Mouse (Mus musculus) MEL (cell line): ENCODE results near the gene Myl4. TPM values are rescaled to one million over a fixed set of nuclear protein-coding genes. Genes with fewer than 3 reads are reported as not detected.

ENCODE experiments used
- DNase-seq: peaks from one replicate; pipeline ENCODE4 v3.0.0; 2011; ENCODE audit warnings: low read depth, low spot score
- H3K27ac ChIP-seq: 2 replicates; pipeline ENCODE4 v1.5.1; 2012; ENCODE audit warnings: low read depth, mild to moderate bottlenecking, control low read depth, low read length, moderate library complexity; ENCODE audit not compliant: control insufficient read depth
- H3K27me3 ChIP-seq, 2 experiments: fragments of 150-350 bp in 1 of 2; sonication (generic) in 1 of 2; 2 replicates each; pipeline ENCODE4 v1.6.1; 2012; ENCODE audit warnings: low read length in 2 of 2, mild to moderate bottlenecking in 2 of 2, improper control_type of control experiment in 1 of 2, moderate library complexity in 1 of 2; ENCODE audit not compliant: insufficient read depth in 2 of 2, control insufficient read depth in 1 of 2
- H3K36me3 ChIP-seq, 2 experiments: 2 replicates each; pipeline ENCODE4 v1.6.1; 2012 to 2014; ENCODE audit warnings: low read length in 2 of 2, improper control_type of control experiment in 1 of 2, inconsistent platforms in 1 of 2, mild to moderate bottlenecking in 1 of 2; ENCODE audit not compliant: insufficient read depth in 2 of 2, control insufficient read depth in 1 of 2
- H3K4me1 ChIP-seq, 2 experiments: fragments of 150-350 bp in 1 of 2; sonication (generic) in 1 of 2; 2 replicates each; pipeline ENCODE4 v1.6.1; 2012; ENCODE audit warnings: low read length in 2 of 2, improper control_type of control experiment in 1 of 2, mild to moderate bottlenecking in 1 of 2; ENCODE audit not compliant: insufficient read depth in 2 of 2, control insufficient read depth in 1 of 2
- H3K4me3 ChIP-seq, 2 experiments: fragments of 150-350 bp in 1 of 2; sonication (generic) in 1 of 2; 2 replicates each; pipeline ENCODE4 v1.5.1; 2012; ENCODE audit warnings: low read depth in 2 of 2, low read length in 2 of 2, mild to moderate bottlenecking in 2 of 2, moderate library complexity in 2 of 2, control low read depth in 1 of 2, improper control_type of control experiment in 1 of 2; ENCODE audit not compliant: control insufficient read depth in 1 of 2, insufficient read depth in 1 of 2
- H3K79me2 ChIP-seq: 2 replicates; pipeline ENCODE4 v1.6.1; 2012; ENCODE audit warnings: mild to moderate bottlenecking, low read length, moderate library complexity; ENCODE audit not compliant: control insufficient read depth, poor library complexity, insufficient read depth
- H3K9ac ChIP-seq: 2 replicates; pipeline ENCODE4 v1.6.1; 2012; ENCODE audit warnings: low read depth, mild to moderate bottlenecking, control low read depth, low read length, moderate library complexity; ENCODE audit not compliant: control insufficient read depth, poor library complexity, severe bottlenecking
- H3K9me3 ChIP-seq: fragments of 150-350 bp; sonication (generic); replicated peaks from 2 replicates; pipeline ENCODE4 v1.6.1; 2012; ENCODE audit warnings: mild to moderate bottlenecking, low read length, improper control_type of control experiment, moderate library complexity; ENCODE audit not compliant: insufficient read depth
- BHLHE40 ChIP-seq: IDR thresholded peaks from 2 replicates; pipeline ENCODE4 v1.6.1; 2012; ENCODE audit warnings: low read depth, mild to moderate bottlenecking, inconsistent platforms, low read length, improper control_type of control experiment, borderline replicate concordance
- CHD1 ChIP-seq: IDR thresholded peaks from 2 replicates; pipeline ENCODE4 v1.6.1; 2012; ENCODE audit warnings: low read depth, mild to moderate bottlenecking, inconsistent platforms, low read length, improper control_type of control experiment
- CHD2 ChIP-seq: IDR thresholded peaks from 2 replicates; pipeline ENCODE4 v1.6.1; 2011; ENCODE audit warnings: low read length, improper control_type of control experiment
- CTCF ChIP-seq, 3 experiments: IDR thresholded peaks in 2 of 3; conservative IDR thresholded peaks in 1 of 3; 2 replicates each; pipeline ENCODE4 v1.5.1; 2011 to 2012; ENCODE audit warnings: low read length in 3 of 3, low read depth in 2 of 3, mild to moderate bottlenecking in 2 of 3, improper control_type of control experiment in 1 of 3, inconsistent platforms in 1 of 3, mixed read lengths in 1 of 3, moderate library complexity in 1 of 3; ENCODE audit not compliant: control insufficient read depth in 1 of 3, insufficient read depth in 1 of 3, poor library complexity in 1 of 3, severe bottlenecking in 1 of 3
- E2F4 ChIP-seq: IDR thresholded peaks from 2 replicates; pipeline ENCODE4 v1.6.1; 2011; ENCODE audit warnings: low read depth, low read length, improper control_type of control experiment, borderline replicate concordance
- ELF1 ChIP-seq: IDR thresholded peaks from 2 replicates; pipeline ENCODE4 v1.6.1; 2014; ENCODE audit warnings: low read depth, mild to moderate bottlenecking, inconsistent platforms, low read length, improper control_type of control experiment, moderate library complexity
- EP300 ChIP-seq, 2 experiments: IDR thresholded peaks; 2 replicates each; pipeline ENCODE4 v1.6.1; 2011; ENCODE audit warnings: improper control_type of control experiment in 2 of 2, low read length in 2 of 2, low read depth in 1 of 2, mild to moderate bottlenecking in 1 of 2
- GABPA ChIP-seq: IDR thresholded peaks from 2 replicates; pipeline ENCODE4 v1.6.1; 2012; ENCODE audit warnings: low read depth, mild to moderate bottlenecking, inconsistent platforms, low read length, improper control_type of control experiment, moderate library complexity
- GATA1 ChIP-seq: IDR thresholded peaks from 2 replicates; pipeline ENCODE4 v1.6.1; 2011; ENCODE audit warnings: low read depth, low read length, improper control_type of control experiment
- HCFC1 ChIP-seq: IDR thresholded peaks from 2 replicates; pipeline ENCODE4 v1.6.1; 2012; ENCODE audit warnings: low read depth, mild to moderate bottlenecking, inconsistent platforms, low read length, improper control_type of control experiment, moderate library complexity
- MAFK ChIP-seq: IDR thresholded peaks from 2 replicates; pipeline ENCODE4 v1.6.1; 2011; ENCODE audit warnings: low read depth, mild to moderate bottlenecking, low read length, improper control_type of control experiment, borderline replicate concordance
- MEF2A ChIP-seq: IDR thresholded peaks from 2 replicates; pipeline ENCODE4 v1.6.1; 2014; ENCODE audit warnings: low read depth, mild to moderate bottlenecking, inconsistent platforms, low read length, improper control_type of control experiment; ENCODE audit not compliant: poor library complexity, insufficient replicate concordance, severe bottlenecking; ENCODE audit errors: extremely low read depth
- MXI1 ChIP-seq: IDR thresholded peaks from 2 replicates; pipeline ENCODE4 v1.6.1; 2011; ENCODE audit warnings: mild to moderate bottlenecking, low read depth, low read length, improper control_type of control experiment
- MYB ChIP-seq: IDR thresholded peaks from 2 replicates; pipeline ENCODE4 v1.6.1; 2011; ENCODE audit warnings: mild to moderate bottlenecking, low read depth, low read length, improper control_type of control experiment
- NELFE ChIP-seq: IDR thresholded peaks from 2 replicates; pipeline ENCODE4 v1.6.1; 2011; ENCODE audit warnings: low read depth, low read length, improper control_type of control experiment
- NRF1 ChIP-seq: IDR thresholded peaks from 2 replicates; pipeline ENCODE4 v1.6.1; 2014; ENCODE audit warnings: low read depth, mild to moderate bottlenecking, inconsistent platforms, low read length, improper control_type of control experiment, moderate library complexity; ENCODE audit not compliant: poor library complexity, insufficient read depth, severe bottlenecking
- POLR2A ChIP-seq, 2 experiments: IDR thresholded peaks; 2 replicates each; pipeline ENCODE4 v1.6.1; 2011 to 2012; ENCODE audit warnings: low read length in 2 of 2, mild to moderate bottlenecking in 2 of 2, control low read depth in 1 of 2, improper control_type of control experiment in 1 of 2, low read depth in 1 of 2, moderate library complexity in 1 of 2; ENCODE audit not compliant: control insufficient read depth in 1 of 2, insufficient read depth in 1 of 2, poor library complexity in 1 of 2
- POLR2AphosphoS5 ChIP-seq: IDR thresholded peaks from 2 replicates; pipeline ENCODE4 v1.6.1; 2012; ENCODE audit warnings: low read depth, borderline replicate concordance, mild to moderate bottlenecking, inconsistent platforms, low read length, moderate library complexity, mixed read lengths
- RCOR1 ChIP-seq: IDR thresholded peaks from 2 replicates; pipeline ENCODE4 v1.6.1; 2012; ENCODE audit warnings: low read depth, mild to moderate bottlenecking, inconsistent platforms, low read length, improper control_type of control experiment
- SIN3A ChIP-seq: IDR thresholded peaks from 2 replicates; pipeline ENCODE4 v1.6.1; 2012; ENCODE audit warnings: low read length, improper control_type of control experiment, inconsistent platforms
- SMC3 ChIP-seq: IDR thresholded peaks from 2 replicates; pipeline ENCODE4 v1.6.1; 2011; ENCODE audit warnings: low read depth, low read length, improper control_type of control experiment
- TAL1 ChIP-seq: IDR thresholded peaks from 2 replicates; pipeline ENCODE4 v1.6.1; 2012; ENCODE audit warnings: mild to moderate bottlenecking, inconsistent platforms, low read length, moderate library complexity, mixed read lengths
- TBP ChIP-seq: IDR thresholded peaks from 2 replicates; pipeline ENCODE4 v1.8.0; 2011; ENCODE audit warnings: low read depth, low read length, improper control_type of control experiment
- TCF12 ChIP-seq: IDR thresholded peaks from 2 replicates; pipeline ENCODE4 v1.6.1; 2014; ENCODE audit warnings: low read depth, mild to moderate bottlenecking, inconsistent platforms, low read length, improper control_type of control experiment, moderate library complexity
- USF2 ChIP-seq, 2 experiments: IDR thresholded peaks; 2 replicates each; pipeline ENCODE4 v1.6.1; 2011 to 2012; ENCODE audit warnings: improper control_type of control experiment in 2 of 2, low read length in 2 of 2, borderline replicate concordance in 1 of 2, inconsistent platforms in 1 of 2, low read depth in 1 of 2, mild to moderate bottlenecking in 1 of 2; ENCODE audit not compliant: insufficient read depth in 1 of 2
- ZC3H11A ChIP-seq: IDR thresholded peaks from 2 replicates; pipeline ENCODE4 v1.6.1; 2012; ENCODE audit warnings: low read depth, mild to moderate bottlenecking, inconsistent platforms, low read length, improper control_type of control experiment
- ZKSCAN1 ChIP-seq: IDR thresholded peaks from 2 replicates; pipeline ENCODE4 v1.6.1; 2012; ENCODE audit warnings: low read depth, mild to moderate bottlenecking, inconsistent platforms, low read length, improper control_type of control experiment, moderate library complexity
- ZMIZ1 ChIP-seq: IDR thresholded peaks from 2 replicates; pipeline ENCODE4 v1.6.1; 2012; ENCODE audit warnings: low read depth, mild to moderate bottlenecking, inconsistent platforms, low read length, improper control_type of control experiment, moderate library complexity
- polyA plus RNA-seq, 2 experiments: library from polyadenylated mRNA; stranded (reverse) in 1 of 2; unstranded in 1 of 2; fragments of >175 nt in 1 of 2; fragments of >200 nt in 1 of 2; gene quantifications; 2 replicates each; pipeline versions ENCODE4 v1.2.1 to v1.2.4; 2012; ENCODE audit warnings: low replicate concordance in 2 of 2, low read depth in 1 of 2; ENCODE audit not compliant: insufficient read length in 2 of 2, insufficient read depth in 1 of 2, missing spikeins in 1 of 2
- total RNA-seq: library from RNA; depleted of rRNA; stranded (reverse); fragments of 300-350 nt; gene quantifications from 2 replicates; pipeline ENCODE4 v1.2.3, GENCODE M21; 2012

The Myl4 gene
- total and polyA plus RNA-seq, 3 experiments: 0.29 to 1.3 TPM; not detected in 1

- Histone ChIP-seq H3K36me3 (no peaks in the 10 kb centered on the region), H3K9me3 (no peaks in the 10 kb centered on the region), H3K9ac (no peak overlapping the region), H3K79me2 (no peaks in the 10 kb centered on the region), H3K4me3 (no peak overlapping the region), H3K27me3 (no peaks in the 10 kb centered on the region; a peak in 1 of 4 replicates), H3K27ac (no peak overlapping the region), H3K4me1 (no peaks in the 10 kb centered on the region)
- TF ChIP-seq NELFE (no peak), EP300 (IDR thresholded peaks at IDR 0.05; ENCODE audit: low read depth in 1 of 2, low read length in 2 of 2) (no peak), SIN3A (no peak), TBP (no peak), GATA1 (no peak), ZC3H11A (no peak), USF2 (IDR thresholded peaks at IDR 0.05; ENCODE audit: borderline replicate concordance in 1 of 2, insufficient read depth in 1 of 2, low read depth in 1 of 2, low read length in 2 of 2) (no peak), CHD1 (no peak), SMC3 (no peak), TAL1 (no peak), CHD2 (no peak), HCFC1 (no peak), ZMIZ1 (no peak), MYB (no peak), POLR2AphosphoS5 (no peak), E2F4 (no peak), GABPA (no peak), RCOR1 (no peak), POLR2A (IDR thresholded peaks at IDR 0.05; ENCODE audit: control insufficient read depth in 1 of 2, insufficient read depth in 1 of 2, low read depth in 1 of 2, low read length in 2 of 2, poor library complexity in 1 of 2) (no peak)
- no peak for DNase-seq
Measured at GRCm38 (mm10) chr11:104638006-104638405, 87.5 kb downstream of the Myl4 start.

- H3K27ac ChIP-seq: no peak overlapping the region
- TF ChIP-seq SMC3 (no peak), TCF12 (no peak), E2F4 (no peak), MEF2A (no peak), MXI1 (no peak), NRF1 (no peak), MAFK (no peak), USF2 (IDR thresholded peaks at IDR 0.05; ENCODE audit: borderline replicate concordance in 1 of 2, insufficient read depth in 1 of 2, low read depth in 1 of 2, low read length in 2 of 2) (no peak), POLR2AphosphoS5 (no peak), ZKSCAN1 (no peak), BHLHE40 (no peak), CTCF (IDR thresholded peaks at IDR 0.05 in 2 of 3, conservative IDR thresholded peaks at IDR 0.05 in 1 of 3; ENCODE audit: control insufficient read depth in 1 of 3, insufficient read depth in 1 of 3, low read depth in 2 of 3, low read length in 3 of 3, poor library complexity in 1 of 3, severe bottlenecking in 1 of 3) (no peak), GATA1 (no peak), ELF1 (no peak), ZMIZ1 (no peak), GABPA (no peak), NELFE (no peak)
- TF ChIP-seq, all 39 proteins: peak for 0
- Histone ChIP-seq H3K36me3 (no peaks in the 10 kb centered on the region), H3K27me3 (no peaks in the 10 kb centered on the region; a peak in 1 of 4 replicates), H3K4me1 (no peaks in the 10 kb centered on the region), H3K9ac (no peak overlapping the region), H3K79me2 (no peaks in the 10 kb centered on the region), H3K9me3 (no peaks in the 10 kb centered on the region), H3K4me3 (no peak overlapping the region)
- DNase-seq: no peak
Measured at GRCm38 (mm10) chr11:104638906-104639305, 88.4 kb downstream of the Myl4 start.
